Mouse (Mus musculus): ENCODE data around the gene 1810009A15Rik. TPM values are rescaled to one million over a fixed set of nuclear protein-coding genes. Genes with fewer than 3 reads are reported as not detected.
A peak's percentile ranks its signal among the peaks of the same experiment; 100 is the strongest.
"Not testable (repeated sequence)": the region's sequence is repeated elsewhere in the genome, so short reads cannot be mapped to it uniquely, and the experiment has no call there.

The 1810009A15Rik gene
- polyA plus RNA-seq, 1 experiment from 2014 or later, result 98.0 TPM

- Histone ChIP-seq H3K27ac (no peak overlapping the region), H3K27me3 (no peaks in the 10 kb centered on the region), H3K36me3 (peaks cover 6% of the 10 kb centered on the region; the same call in 1 of the 2 replicates), H3K9ac (no peak overlapping the region), H3K4me1 (peaks cover 3% of the 10 kb centered on the region; the same call in 1 of the 2 replicates), H3K4me3 (no peak overlapping the region), H3K9me3 (no peaks in the 10 kb centered on the region), H3K4me2 (replicated peaks) (no peak overlapping the region)
- ATAC-seq (ENCODE audit: insufficient number of reproducible peaks, insufficient read depth, low FRiP score, low TSS enrichment), result no peak
- WGBS, result 59% methylated on average over 10 of the region's 10 CpGs
These were observed 36.3 kb upstream of the 1810009A15Rik start for GRCm38 (mm10) chr19:8852236-8852928.

GRCm38 (mm10) chr19:8853117-8853516, 35.5 kb upstream of the 1810009A15Rik start:
- Histone ChIP-seq H3K4me1 (peaks cover 3% of the 10 kb centered on the region; the same call in 1 of the 2 replicates), H3K36me3 (no peaks in the 10 kb centered on the region), H3K4me2 (replicated peaks) (no peak overlapping the region), H3K27ac (no peak overlapping the region), H3K27me3 (no peaks in the 10 kb centered on the region), H3K9ac (no peak overlapping the region), H3K4me3 (no peak overlapping the region), H3K9me3 (no peaks in the 10 kb centered on the region)
- no peak for ATAC-seq (ENCODE audit: insufficient number of reproducible peaks, insufficient read depth, low FRiP score, low TSS enrichment)
- WGBS, result 86% methylated on average over 3 of the region's 3 CpGs

GRCm38 (mm10) chr19:8857689-8858088, 31.0 kb upstream of the 1810009A15Rik start:
- Histone ChIP-seq H3K4me2 (replicated peaks) (no peak overlapping the region), H3K4me3 (no peak overlapping the region), H3K4me1 (no peaks in the 10 kb centered on the region), H3K36me3 (no peaks in the 10 kb centered on the region), H3K27me3 (no peaks in the 10 kb centered on the region), H3K9ac (no peak overlapping the region), H3K27ac (no peak overlapping the region), H3K9me3 (no peaks in the 10 kb centered on the region)
- WGBS, result 40% methylated on average over 4 of the region's 4 CpGs
- ATAC-seq (ENCODE audit: insufficient number of reproducible peaks, insufficient read depth, low FRiP score, low TSS enrichment), result no peak

- H3K9me3 ChIP-seq, result no peaks in the 10 kb centered on the region
- H3K27ac ChIP-seq, result no peak overlapping the region
- H3K4me3 ChIP-seq, result no peak overlapping the region
- no peaks in the 10 kb centered on the region for H3K36me3 ChIP-seq
- H3K4me2 ChIP-seq (replicated peaks), result no peak overlapping the region
- ATAC-seq (ENCODE audit: insufficient number of reproducible peaks, insufficient read depth, low FRiP score, low TSS enrichment), result no peak
- H3K9ac ChIP-seq, result no peak overlapping the region
- no peaks in the 10 kb centered on the region for H3K4me1 ChIP-seq
- WGBS, result 11% methylated on average over 1 of the region's 1 CpGs
- no peaks in the 10 kb centered on the region for H3K27me3 ChIP-seq
These were observed 29.6 kb upstream of the 1810009A15Rik start for GRCm38 (mm10) chr19:8859018-8859417.

- H3K4me1 ChIP-seq, result no peaks in the 10 kb centered on the region
- H3K27me3 ChIP-seq, result no peaks in the 10 kb centered on the region
- H3K36me3 ChIP-seq, result no peaks in the 10 kb centered on the region
- H3K27ac ChIP-seq, result no peak overlapping the region
- no peaks in the 10 kb centered on the region for H3K9me3 ChIP-seq
- H3K9ac ChIP-seq, result no peak overlapping the region
- H3K4me2 ChIP-seq (replicated peaks), result no peak overlapping the region
- no peak overlapping the region for H3K4me3 ChIP-seq
- WGBS, result 85% methylated on average over 6 of the region's 6 CpGs
- ATAC-seq (ENCODE audit: insufficient number of reproducible peaks, insufficient read depth, low FRiP score, low TSS enrichment), result no peak
These were observed 24.4 kb upstream of the 1810009A15Rik start for GRCm38 (mm10) chr19:8864265-8864664.

GRCm38 (mm10) chr19:8870381-8870780, 18.3 kb upstream of the 1810009A15Rik start:
- Histone ChIP-seq H3K4me2 (replicated peaks) (peak overlapping the region; percentile 88; the same call in 1 of the 2 replicates), H3K36me3 (peaks cover 23% of the 10 kb centered on the region), H3K4me3 (peak overlapping the region; percentile 98; the same call in 1 of the 2 replicates)
- ATAC-seq (ENCODE audit: insufficient number of reproducible peaks, insufficient read depth, low FRiP score, low TSS enrichment); H3K9ac ChIP-seq; H3K9me3 ChIP-seq; H3K4me1 ChIP-seq; H3K27me3 ChIP-seq; H3K27ac ChIP-seq: not testable (repeated sequence)
- WGBS, result 63% methylated on average over 3 of the region's 3 CpGs

- peak overlapping the region; percentile 98 for H3K4me3 ChIP-seq
- H3K4me2 ChIP-seq (replicated peaks), result peak overlapping the region; percentile 88
- peaks cover 28% of the 10 kb centered on the region for H3K36me3 ChIP-seq
- peak overlapping the region; percentile 98 for H3K9ac ChIP-seq
- no peaks in the 10 kb centered on the region for H3K27me3 ChIP-seq
- H3K9me3 ChIP-seq, result no peaks in the 10 kb centered on the region
- 56% methylated on average over 9 of the region's 9 CpGs for WGBS
- H3K4me1 ChIP-seq, result peaks cover 7% of the 10 kb centered on the region
- ATAC-seq (ENCODE audit: insufficient number of reproducible peaks, insufficient read depth, low FRiP score, low TSS enrichment), result no peak; the same call in 1 of the 2 replicates
- peak overlapping the region; percentile 84 for H3K27ac ChIP-seq
These were observed 17.8 kb upstream of the 1810009A15Rik start for GRCm38 (mm10) chr19:8870838-8871237.

GRCm38 (mm10) chr19:8871267-8872186, 17.1 kb upstream of the 1810009A15Rik start, which contains the start of gene Ubxn1:
Ubxn1 (plus strand) TSS chr19:8871496.
- H3K4me3 ChIP-seq, result peak within 1 kb of the TSS; percentile 98
- H3K4me1 ChIP-seq, result peaks cover 7% of the 10 kb centered on the region
- no peaks in the 10 kb centered on the region for H3K27me3 ChIP-seq
- H3K4me2 ChIP-seq (replicated peaks), result peak within 1 kb of the TSS; percentile 88
- ATAC-seq (ENCODE audit: insufficient number of reproducible peaks, insufficient read depth, low FRiP score, low TSS enrichment), result peak; percentile 95
- H3K9me3 ChIP-seq, result no peaks in the 10 kb centered on the region
- peak within 1 kb of the TSS; percentile 98 for H3K9ac ChIP-seq
- WGBS, result under 1% methylated on average over 58 of the region's 59 CpGs
- H3K36me3 ChIP-seq, result peaks cover 34% of the 10 kb centered on the region
- H3K27ac ChIP-seq, result peak within 1 kb of the TSS; percentile 84

- no peak for ATAC-seq (ENCODE audit: insufficient number of reproducible peaks, insufficient read depth, low FRiP score, low TSS enrichment)
- H3K27me3 ChIP-seq, result no peaks in the 10 kb centered on the region
- H3K27ac ChIP-seq, result no peak overlapping the region
- H3K36me3 ChIP-seq, result peaks cover 42% of the 10 kb centered on the region
- no peaks in the 10 kb centered on the region for H3K9me3 ChIP-seq
- H3K4me3 ChIP-seq, result peak overlapping the region; percentile 98
- H3K4me2 ChIP-seq (replicated peaks), result peak overlapping the region; percentile 88
- H3K4me1 ChIP-seq, result peaks cover 7% of the 10 kb centered on the region
- peak overlapping the region; percentile 98 for H3K9ac ChIP-seq
- 70% methylated on average over 10 of the region's 10 CpGs for WGBS
These were observed 16.3 kb upstream of the 1810009A15Rik start for GRCm38 (mm10) chr19:8872266-8872840.

GRCm38 (mm10) chr19:8875031-8875430, 13.6 kb upstream of the 1810009A15Rik start:
- H3K4me2 ChIP-seq (replicated peaks), result no peak overlapping the region
- WGBS, result 95% methylated on average over 7 of the region's 7 CpGs
- no peaks in the 10 kb centered on the region for H3K27me3 ChIP-seq
- H3K9me3 ChIP-seq, result no peaks in the 10 kb centered on the region
- H3K9ac ChIP-seq, result no peak overlapping the region
- no peak for ATAC-seq (ENCODE audit: insufficient number of reproducible peaks, insufficient read depth, low FRiP score, low TSS enrichment)
- H3K4me1 ChIP-seq, result peaks cover 14% of the 10 kb centered on the region
- peaks cover 45% of the 10 kb centered on the region for H3K36me3 ChIP-seq
- H3K27ac ChIP-seq, result no peak overlapping the region
- no peak overlapping the region for H3K4me3 ChIP-seq

GRCm38 (mm10) chr19:8880311-8881033, 8.2 kb upstream of the 1810009A15Rik start, which contains the start of gene Uqcc3:
Uqcc3 (minus strand) TSS chr19:8880923.
- Histone ChIP-seq H3K9me3 (no peaks in the 10 kb centered on the region), H3K4me3 (peak within 1 kb of the TSS; percentile 68), H3K4me1 (peaks cover 9% of the 10 kb centered on the region; the same call in 1 of the 2 replicates), H3K27me3 (no peaks in the 10 kb centered on the region), H3K27ac (peak within 1 kb of the TSS; percentile 71), H3K4me2 (replicated peaks) (peak within 1 kb of the TSS; percentile 82), H3K36me3 (peaks cover 21% of the 10 kb centered on the region), H3K9ac (peak within 1 kb of the TSS; percentile 89)
- under 1% methylated on average over 42 of the region's 42 CpGs for WGBS
- peak; percentile 95 for ATAC-seq (ENCODE audit: insufficient number of reproducible peaks, insufficient read depth, low FRiP score, low TSS enrichment)
